Mouse (Mus musculus) G1E (cell line): Measurements from ENCODE around the gene Gm21985. TPM values are rescaled to one million over a fixed set of nuclear protein-coding genes. Genes with fewer than 3 reads are reported as not detected.
"Not testable (repeated sequence)": the region's sequence is repeated elsewhere in the genome, so short reads cannot be mapped to it uniquely, and the experiment has no call there.

Experiments
- ATAC-seq: 2 replicates; pipeline ENCODE4 v1.8.0; 2016; ENCODE audit warnings: mild to moderate bottlenecking; ENCODE audit not compliant: insufficient number of reproducible peaks, poor library complexity, low FRiP score, severe bottlenecking; ENCODE audit errors: extremely low read depth
- DNase-seq: peaks from one replicate; pipeline ENCODE4 v3.0.0; 2012; ENCODE audit warnings: low spot score
- H3K27me3 ChIP-seq: 2 replicates; pipeline ENCODE4 v1.6.1; 2012; ENCODE audit warnings: mild to moderate bottlenecking, low read length, inconsistent platforms; ENCODE audit not compliant: insufficient read depth
- H3K36me3 ChIP-seq: replicated peaks from 2 replicates; pipeline ENCODE3; 2012; ENCODE audit warnings: mild to moderate bottlenecking, inconsistent platforms
- H3K4me1 ChIP-seq: 2 replicates; pipeline ENCODE4 v1.6.1; 2012; ENCODE audit warnings: low read depth, low read length, inconsistent platforms, mixed read lengths; ENCODE audit not compliant: insufficient read depth
- H3K4me3 ChIP-seq: 2 replicates; pipeline ENCODE4 v1.5.1; 2012; ENCODE audit warnings: low read depth, mild to moderate bottlenecking, inconsistent platforms, low read length, moderate library complexity, mixed read lengths
- H3K9me3 ChIP-seq: replicated peaks from 2 replicates; pipeline ENCODE4 v1.6.1; 2012; ENCODE audit warnings: inconsistent platforms
- CTCF ChIP-seq: IDR thresholded peaks from 2 replicates; pipeline ENCODE4 v1.5.1; 2012; ENCODE audit warnings: low read depth, low read length, inconsistent platforms, mixed read lengths
- GATA1 ChIP-seq: IDR thresholded peaks from 2 replicates; pipeline ENCODE4 v1.6.1; 2012; ENCODE audit warnings: borderline replicate concordance, low read length, inconsistent platforms, mixed read lengths
- GATA2 ChIP-seq: IDR thresholded peaks from 2 replicates; pipeline ENCODE4 v1.6.1; 2012; ENCODE audit warnings: low read depth, low read length, inconsistent platforms, borderline replicate concordance
- POLR2AphosphoS5 ChIP-seq: IDR thresholded peaks from 2 replicates; pipeline ENCODE4 v1.6.1; 2012; ENCODE audit warnings: low read depth, low read length, inconsistent platforms; ENCODE audit not compliant: insufficient replicate concordance
- TAL1 ChIP-seq: conservative IDR thresholded peaks from 2 replicates; pipeline ENCODE4 v1.6.1; 2012; ENCODE audit warnings: low read depth, low read length, inconsistent platforms, mixed read lengths
- polyA plus RNA-seq: library from polyadenylated mRNA; stranded (reverse); fragments of >175 nt; gene quantifications from 2 replicates; pipeline ENCODE4 v1.2.3, GENCODE M21; 2012
- total RNA-seq, 2 experiments: library from RNA; stranded (forward) in 1 of 2; stranded (reverse) in 1 of 2; fragments of 200-1000 nt in 1 of 2; fragments of >200 nt in 1 of 2; fragmentation: Nextera tagmentation in 1 of 2; gene quantifications; 2 replicates each; pipeline ENCODE4 v1.2.3; 2014 to 2017

The Gm21985 gene
- total and polyA plus RNA-seq, 3 experiments: 0.16 TPM; not detected in 2

DNA sequence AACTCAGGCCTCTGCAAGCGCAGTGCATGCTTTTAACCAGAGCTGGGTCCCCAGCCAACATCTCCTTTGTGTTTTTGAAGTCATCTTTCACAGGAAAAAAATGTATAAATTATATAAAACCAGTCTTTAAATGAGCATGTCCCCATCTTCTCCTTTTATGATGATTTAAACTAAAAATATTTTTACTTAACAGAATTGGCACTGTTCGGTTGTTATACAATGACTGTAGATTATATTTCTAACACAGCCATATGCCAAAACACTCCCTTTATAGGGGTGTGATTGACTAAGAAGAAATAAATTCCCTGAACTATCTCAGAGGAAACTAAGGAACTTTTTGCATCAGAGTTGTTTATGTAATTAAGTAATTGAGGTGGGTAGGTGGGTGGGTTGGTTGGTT lies 166.4 kb downstream of the Gm21985 start:
- H3K4me3 ChIP-seq: no peak overlapping the region
- H3K27me3 ChIP-seq: peaks cover 3% of the 10 kb centered on the region; the same call in 1 of the 2 replicates
- H3K9me3 ChIP-seq: no peaks in the 10 kb centered on the region
- ATAC-seq (no peak), DNase-seq (no peak)
- no peaks in the 10 kb centered on the region for H3K36me3 ChIP-seq
- peaks cover 10% of the 10 kb centered on the region for H3K4me1 ChIP-seq
- no peak for TF ChIP-seq CTCF
- TF ChIP-seq TAL1: no peak
- no peak for TF ChIP-seq POLR2AphosphoS5
- TF ChIP-seq GATA2: no peak
- TF ChIP-seq GATA1: no peak

DNA sequence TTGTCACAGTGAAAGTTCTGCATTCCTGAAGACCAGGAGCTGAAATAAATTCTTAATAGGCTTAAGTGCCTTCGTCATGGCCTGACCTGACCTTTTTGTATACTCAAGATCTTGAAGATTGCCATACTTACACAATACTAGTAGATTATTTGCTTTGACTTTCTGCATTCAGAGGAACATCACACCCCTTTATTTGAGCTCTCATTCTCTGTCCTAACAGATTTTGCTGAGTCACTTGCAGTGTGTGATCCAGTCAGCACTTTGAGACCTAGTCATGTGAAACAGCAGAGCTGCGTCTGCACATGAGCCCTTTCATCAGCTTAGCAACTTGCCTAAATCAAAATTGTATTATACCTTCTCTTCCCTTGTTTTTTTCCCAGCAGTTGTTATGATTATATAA lies 167.2 kb downstream of the Gm21985 start:
- Histone ChIP-seq H3K36me3 (no peaks in the 10 kb centered on the region), H3K4me1 (peaks cover 10% of the 10 kb centered on the region), H3K9me3 (no peaks in the 10 kb centered on the region), H3K4me3 (no peak overlapping the region), H3K27me3 (peaks cover 3% of the 10 kb centered on the region; the same call in 1 of the 2 replicates)
- TF ChIP-seq POLR2AphosphoS5 (no peak), CTCF (no peak), TAL1 (no peak), GATA1 (no peak), GATA2 (no peak)
- DNase-seq (no peak), ATAC-seq (peak; percentile 95)

DNA sequence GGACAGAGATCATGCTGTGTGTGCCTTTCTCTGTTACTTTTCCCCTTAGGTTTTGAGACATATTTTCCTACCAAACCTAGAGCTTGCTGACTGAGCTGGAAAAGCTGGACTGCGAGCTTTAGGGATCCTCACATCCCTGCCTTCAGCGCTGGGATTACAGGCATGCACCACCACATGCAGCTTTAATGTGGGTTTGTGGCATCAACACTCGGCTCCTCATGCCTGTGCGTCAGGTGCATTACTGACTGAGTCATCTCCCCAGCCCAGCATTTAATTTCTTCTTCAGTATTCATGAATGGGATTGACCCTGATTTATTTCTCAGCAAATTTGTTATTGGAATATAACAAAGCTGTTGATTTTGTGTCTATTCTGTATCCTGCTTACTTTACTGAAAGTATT lies 170.2 kb downstream of the Gm21985 start:
- Histone ChIP-seq H3K27me3 (peaks cover 3% of the 10 kb centered on the region; the same call in 1 of the 2 replicates), H3K4me1 (peaks cover 7% of the 10 kb centered on the region), H3K9me3 (no peaks in the 10 kb centered on the region), H3K36me3 (no peaks in the 10 kb centered on the region), H3K4me3 (no peak overlapping the region)
- TF ChIP-seq GATA2 (no peak), POLR2AphosphoS5 (no peak), CTCF (no peak), GATA1 (no peak), TAL1 (no peak)
- no peak for ATAC-seq
- DNase-seq: no peak

DNA sequence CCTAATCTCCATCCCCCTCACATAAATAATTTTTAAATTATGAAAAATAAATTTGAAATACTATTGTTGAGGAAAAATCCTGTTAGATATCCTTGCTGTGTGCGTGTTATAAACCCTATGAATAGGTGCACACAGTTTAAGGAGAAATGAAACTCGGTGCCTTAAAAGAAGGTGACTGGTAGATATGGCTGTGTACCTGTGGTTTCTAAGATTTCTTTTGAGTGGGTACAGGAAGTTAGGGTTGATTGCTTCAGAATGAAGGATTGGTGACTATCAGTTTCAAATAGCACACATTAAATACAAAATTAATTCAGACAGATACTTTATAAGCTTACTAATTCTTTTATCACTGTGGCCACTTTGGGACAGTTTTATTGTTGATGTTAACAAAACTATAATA lies 171.5 kb downstream of the Gm21985 start:
- TF ChIP-seq POLR2AphosphoS5 (no peak), TAL1 (no peak), CTCF (no peak), GATA1 (no peak), GATA2 (no peak)
- H3K36me3 ChIP-seq: no peaks in the 10 kb centered on the region
- no peak overlapping the region for H3K4me3 ChIP-seq
- H3K4me1 ChIP-seq: peaks cover 7% of the 10 kb centered on the region
- no peaks in the 10 kb centered on the region for H3K9me3 ChIP-seq
- DNase-seq (no peak), ATAC-seq (no peak)
- peaks cover 3% of the 10 kb centered on the region; the same call in 1 of the 2 replicates for H3K27me3 ChIP-seq

DNA sequence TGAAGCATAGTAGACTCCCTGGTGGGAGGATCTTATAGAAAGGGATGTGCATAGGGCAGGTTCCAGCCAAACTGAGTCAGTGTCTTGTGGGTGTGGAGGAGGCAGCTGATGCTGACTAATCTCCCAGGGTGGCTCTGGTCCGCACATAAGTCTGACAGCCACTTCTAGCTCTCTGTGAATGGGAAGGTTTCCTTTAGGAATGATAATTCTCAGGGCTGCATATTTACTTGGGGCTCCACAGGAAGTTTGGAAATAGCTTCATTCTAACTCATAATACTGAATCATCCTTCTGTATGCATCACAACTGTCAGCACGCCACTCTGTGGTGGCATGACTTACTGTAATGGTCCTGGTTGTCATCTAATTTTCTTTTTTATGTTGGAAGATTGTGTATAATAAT lies 177.4 kb downstream of the Gm21985 start:
- TF ChIP-seq POLR2AphosphoS5 (no peak), GATA2 (no peak), GATA1 (no peak)
- peaks cover 2% of the 10 kb centered on the region; the same call in 1 of the 2 replicates for H3K27me3 ChIP-seq
- no peak overlapping the region for H3K4me3 ChIP-seq
- no peaks in the 10 kb centered on the region for H3K36me3 ChIP-seq
- no peak for DNase-seq
- H3K9me3 ChIP-seq: no peaks in the 10 kb centered on the region
- H3K4me1 ChIP-seq: peaks cover 3% of the 10 kb centered on the region
- no peak for ATAC-seq

DNA sequence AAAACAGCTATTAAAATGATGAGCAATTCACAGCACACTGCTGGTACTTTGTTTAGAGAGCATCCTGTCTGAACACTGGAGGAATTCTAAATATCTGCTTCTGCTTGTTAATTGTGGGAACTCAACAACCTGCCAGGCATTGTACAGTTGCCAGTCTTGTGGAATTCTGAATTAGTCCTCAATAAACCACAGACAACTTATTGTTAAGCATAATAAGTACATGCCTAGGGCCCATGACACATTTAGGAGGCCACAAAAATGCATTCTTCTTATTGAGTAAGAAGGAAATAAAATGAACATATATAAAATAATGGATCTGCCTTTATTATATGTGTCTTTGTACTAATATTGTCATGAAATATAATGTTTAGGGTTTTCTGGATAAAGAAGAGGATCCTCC lies 179.4 kb downstream of the Gm21985 start:
- H3K4me1 ChIP-seq: peaks cover 12% of the 10 kb centered on the region
- no peak for DNase-seq

DNA sequence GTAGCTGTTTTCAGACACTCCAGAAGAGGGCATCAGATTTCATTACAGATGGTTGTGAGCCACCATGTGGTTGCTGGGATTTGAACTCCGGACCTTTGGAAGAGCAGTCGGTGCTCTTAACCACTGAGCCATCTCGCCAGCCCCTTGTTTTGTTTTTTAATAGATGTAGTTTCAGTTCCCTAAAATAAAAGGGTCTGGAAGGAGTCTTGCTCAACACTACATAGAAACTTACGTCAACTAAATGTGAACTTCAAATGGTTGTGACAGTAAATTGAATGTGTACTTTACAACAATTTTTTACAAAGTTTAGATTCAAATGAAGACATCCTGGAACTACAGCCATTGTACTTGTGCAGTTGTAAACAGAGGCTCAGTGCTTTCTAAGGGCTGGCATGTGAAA lies 181.9 kb downstream of the Gm21985 start:
- H3K4me3 ChIP-seq, DNase-seq, H3K9me3 ChIP-seq, H3K36me3 ChIP-seq, H3K27me3 ChIP-seq, ATAC-seq: not testable (repeated sequence)
- peaks cover 19% of the 10 kb centered on the region for H3K4me1 ChIP-seq

More for the DNA sequence above, 179.4 kb downstream of the Gm21985 start:
- Histone ChIP-seq H3K36me3 (no peaks in the 10 kb centered on the region), H3K27me3 (peaks cover 2% of the 10 kb centered on the region; the same call in 1 of the 2 replicates), H3K4me3 (no peak overlapping the region), H3K9me3 (no peaks in the 10 kb centered on the region)
- no peak for ATAC-seq
- TF ChIP-seq POLR2AphosphoS5: no peak
- TF ChIP-seq GATA1: no peak
- TF ChIP-seq TAL1: no peak
- TF ChIP-seq GATA2: no peak
- TF ChIP-seq CTCF: no peak
